Mouse (Mus musculus): ENCODE measurements at regions not wholly inside any gene's neighbourhood (a gene's known extent, or its start where the extent isn't known, plus 50 kb on each side); places are given as distances from the start of the nearest gene placed in this dataset.

DNA sequence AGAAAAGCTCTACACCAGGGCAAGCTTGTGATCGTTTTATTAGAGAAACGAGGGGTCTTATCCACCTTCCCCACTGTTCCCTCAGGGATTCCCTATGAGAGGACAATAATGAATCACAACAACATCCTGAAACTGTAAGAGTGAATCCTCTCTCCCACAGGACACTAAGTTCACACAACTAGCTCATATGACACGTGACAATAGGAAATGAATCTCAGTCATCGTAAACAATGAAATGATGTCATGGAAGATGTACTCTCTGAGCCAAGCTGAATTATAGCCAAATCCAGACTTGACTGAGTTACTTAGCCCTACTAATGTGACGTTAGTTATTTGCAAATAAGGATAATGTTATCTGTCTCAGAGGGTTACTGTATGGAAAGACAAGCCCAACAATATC lies 54.6 kb upstream of the Ccn6 start:
- no peak for DNase-seq (ENCODE audit: low spot score)

DNA sequence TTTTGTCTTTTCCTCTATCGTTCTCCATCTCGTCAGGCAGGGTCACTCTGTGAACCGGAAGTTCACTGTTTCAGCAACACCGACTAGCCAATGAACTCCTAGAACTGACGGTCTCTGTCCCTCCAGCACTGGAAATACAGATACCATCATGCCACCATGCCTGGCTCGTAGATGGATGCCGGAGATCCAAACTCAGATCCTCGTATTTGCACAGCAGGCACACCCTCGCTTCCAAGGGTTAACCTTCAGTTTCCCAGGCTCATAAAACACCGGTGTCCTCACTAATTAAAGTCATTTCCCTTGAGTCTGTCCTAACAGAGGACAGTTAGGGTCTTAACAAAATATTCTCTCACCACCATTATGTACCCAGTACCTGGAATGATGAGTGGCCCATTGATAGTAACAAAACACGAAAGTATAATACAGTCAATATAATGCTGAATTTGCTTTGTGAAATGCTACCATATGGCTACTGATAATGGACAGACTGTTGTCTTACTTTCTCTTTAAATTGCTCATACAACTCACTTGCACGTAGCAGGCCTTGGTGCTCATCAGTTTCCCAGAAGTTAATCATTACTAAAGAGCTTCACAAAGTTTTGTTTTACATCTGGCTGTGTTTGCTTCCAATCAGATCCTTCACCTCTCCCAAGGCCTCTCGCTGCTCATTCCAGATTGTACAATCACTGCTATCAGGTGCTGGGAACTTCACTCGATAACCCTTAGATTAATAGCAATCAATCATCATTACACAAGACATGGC lies 52.7 kb upstream of the Ccn6 start:
- DNase-seq (ENCODE audit: low spot score), result no peak

GRCm38 (mm10) chr10:39214563-39214962 lies 51.0 kb upstream of the Ccn6 start:
- DNase-seq (ENCODE audit: low spot score), result no peak
